Mouse (Mus musculus) adrenal gland, postnatal 10 days (tissue): Measurements from ENCODE around the gene Gm20708. TPM values are rescaled to one million over a fixed set of nuclear protein-coding genes. Genes with fewer than 3 reads are reported as not detected.
"Not testable (repeated sequence)": the region's sequence is repeated elsewhere in the genome, so short reads cannot be mapped to it uniquely, and the experiment has no call there.

Source experiments
- DNase-seq: peaks from one replicate; pipeline ENCODE4 v3.0.0; 2021; ENCODE audit warnings: mixed read lengths
- total RNA-seq, 2 experiments: library from RNA; stranded (reverse); gene quantifications; 2 replicates each; pipeline ENCODE4 v1.2.3; 2021

The Gm20708 gene
- total RNA-seq, 2 experiments from 2014 or later: 0.57 to 0.58 TPM

DNA sequence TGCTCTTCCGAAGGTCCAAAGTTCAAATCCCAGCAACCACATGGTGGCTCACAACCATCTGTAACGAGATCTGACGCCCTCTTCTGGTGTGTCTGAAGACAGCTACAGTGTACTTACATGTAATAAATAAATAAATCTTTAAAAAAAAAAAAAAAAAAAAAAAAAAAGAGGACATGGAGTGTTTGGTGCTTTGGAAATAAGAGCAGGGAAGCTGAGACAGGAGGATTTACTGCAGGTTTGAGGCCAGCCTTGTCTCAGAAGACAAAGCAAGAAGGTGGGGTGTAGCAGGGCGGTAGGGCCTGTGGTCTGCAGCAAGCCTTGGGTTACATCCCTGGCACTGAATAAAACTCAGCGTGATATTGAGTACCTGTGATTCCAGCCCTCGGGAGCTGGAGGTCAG, 24.0 kb downstream of the Gm20708 start:
- not testable (repeated sequence) for DNase-seq

DNA sequence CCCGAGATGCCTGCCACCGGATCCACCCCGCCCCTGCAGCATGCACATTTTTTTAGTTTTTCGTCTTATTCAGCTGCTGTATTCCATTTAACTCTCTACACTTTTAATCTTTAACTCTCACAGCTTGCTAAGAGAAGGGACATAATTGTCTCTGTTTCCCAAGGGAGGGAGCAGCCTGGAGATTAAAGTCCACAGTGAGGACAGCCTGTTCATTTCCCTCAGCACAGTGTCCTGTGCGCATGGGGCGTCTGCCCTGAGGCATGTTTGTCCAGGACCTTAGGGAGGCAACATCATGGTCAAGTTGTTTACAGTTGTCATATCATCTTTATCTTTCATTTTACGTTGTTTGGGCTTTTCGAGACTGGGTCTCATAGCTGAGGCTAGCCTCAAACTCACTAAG, 24.6 kb downstream of the Gm20708 start:
- no peak for DNase-seq

DNA sequence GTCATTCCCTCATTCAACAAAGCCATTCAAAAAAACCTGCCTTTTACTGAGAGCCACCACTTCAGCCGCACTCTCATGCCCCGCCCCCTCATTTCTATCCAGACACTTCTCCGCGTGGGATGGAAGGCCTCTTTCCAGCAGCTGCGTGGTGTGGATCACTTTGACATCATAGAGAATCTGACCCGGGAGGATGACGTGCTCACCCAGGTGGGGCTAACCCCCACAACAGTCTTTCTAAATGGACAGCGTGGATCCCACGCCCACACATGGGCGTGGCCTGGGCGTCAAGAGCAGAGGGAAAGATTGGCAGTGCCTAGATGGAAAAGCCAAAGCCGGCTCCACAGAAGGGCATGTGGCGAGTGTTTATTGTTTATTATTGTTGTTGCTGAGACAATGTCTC, 26.8 kb downstream of the Gm20708 start:
- peak; percentile 43 for DNase-seq

DNA sequence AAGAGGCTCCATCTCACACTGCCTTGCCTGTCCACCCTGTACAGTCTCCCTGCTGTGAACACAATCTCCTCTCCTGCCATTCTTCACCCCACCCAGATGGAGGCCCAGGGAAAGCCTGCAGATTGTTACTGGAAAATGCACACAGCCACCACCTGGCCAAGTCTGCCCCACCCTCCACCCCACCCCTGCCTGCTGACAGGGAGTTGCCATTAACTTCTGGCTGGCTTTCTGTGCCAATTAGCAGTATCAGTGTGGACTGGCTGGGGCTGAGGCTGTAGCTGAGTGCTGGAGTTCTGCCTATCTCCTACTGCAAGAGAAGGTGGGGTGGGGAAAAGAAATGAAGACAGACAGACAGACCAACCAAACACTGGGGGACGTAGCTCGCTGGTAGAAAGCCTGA, 29.1 kb downstream of the Gm20708 start:
- no peak for DNase-seq

DNA sequence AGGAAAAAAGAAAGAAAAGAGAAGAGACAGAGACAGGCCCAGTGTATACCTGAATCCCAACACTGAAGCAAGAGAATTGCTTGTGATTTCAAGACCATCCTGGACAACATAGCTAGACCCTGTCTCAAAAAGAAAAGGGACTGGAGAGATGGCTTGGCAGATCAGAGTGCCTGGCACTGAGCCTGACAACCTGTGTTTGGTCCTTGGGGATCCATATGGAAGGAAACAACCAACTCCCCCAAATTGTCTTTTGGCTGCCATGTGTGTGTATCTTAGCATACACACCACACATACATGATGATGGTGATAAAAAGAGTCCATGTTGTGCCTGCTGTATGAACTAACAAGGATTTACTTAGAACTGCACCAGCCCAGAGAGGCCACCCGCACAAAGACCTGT, 29.6 kb downstream of the Gm20708 start:
- DNase-seq: no peak

DNA sequence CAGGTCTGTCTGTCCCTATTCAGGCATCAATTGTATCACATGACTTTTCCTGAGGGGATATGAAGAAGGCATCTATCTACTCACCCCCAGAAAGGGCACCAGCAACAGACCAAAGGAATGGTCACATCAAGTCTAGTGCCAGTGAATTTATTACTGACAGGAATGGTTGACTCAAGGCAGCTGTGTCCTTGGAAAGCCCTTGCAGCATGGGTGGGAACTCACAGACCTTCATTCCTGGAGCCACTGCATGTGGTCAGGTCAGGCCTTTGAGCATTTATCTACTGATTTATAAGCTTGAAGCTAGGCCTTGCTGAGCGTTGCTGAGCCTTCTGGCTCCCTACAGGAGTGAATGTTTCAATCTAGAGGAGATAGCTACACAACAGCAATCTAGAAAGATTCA, 31.4 kb downstream of the Gm20708 start:
- no peak for DNase-seq

DNA sequence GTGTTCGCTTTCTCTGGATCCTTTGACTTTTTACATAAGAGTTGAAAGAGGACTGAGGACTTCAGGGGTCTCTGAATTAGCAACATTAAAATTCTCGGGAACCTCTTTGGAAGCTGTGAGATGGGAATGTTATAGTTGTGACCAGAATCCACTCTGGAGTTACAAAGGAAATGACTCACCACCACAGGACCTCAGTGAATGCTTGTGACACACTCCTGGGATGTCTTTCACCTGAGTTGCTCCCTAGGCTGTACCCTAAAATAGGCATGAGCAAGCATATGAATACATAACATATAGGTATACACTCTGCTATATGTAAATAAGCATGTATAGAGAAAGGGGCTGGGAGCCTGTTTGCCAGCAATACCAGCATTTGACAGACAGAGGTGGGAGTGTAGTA, 34.0 kb downstream of the Gm20708 start:
- no peak for DNase-seq

DNA sequence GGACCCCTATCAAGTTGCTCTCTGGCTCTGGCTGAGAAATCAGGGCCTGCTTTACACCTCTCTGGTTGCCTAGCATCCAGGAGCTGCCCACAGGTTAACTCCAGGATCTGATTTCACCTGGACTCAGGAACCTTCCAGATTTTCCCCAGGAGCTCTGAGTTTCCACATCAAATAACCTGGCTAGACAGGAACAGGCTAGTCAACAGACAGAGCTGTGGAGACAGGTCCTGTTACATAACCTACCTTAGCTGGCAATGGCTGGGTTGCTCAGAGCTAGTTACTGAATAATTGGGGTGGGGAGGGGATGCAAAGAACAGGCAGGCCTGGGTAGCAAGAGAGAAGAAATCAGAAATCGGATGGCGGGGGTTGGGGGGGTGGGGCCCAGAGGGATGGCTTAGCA, 35.5 kb downstream of the Gm20708 start:
- DNase-seq: no peak

DNA sequence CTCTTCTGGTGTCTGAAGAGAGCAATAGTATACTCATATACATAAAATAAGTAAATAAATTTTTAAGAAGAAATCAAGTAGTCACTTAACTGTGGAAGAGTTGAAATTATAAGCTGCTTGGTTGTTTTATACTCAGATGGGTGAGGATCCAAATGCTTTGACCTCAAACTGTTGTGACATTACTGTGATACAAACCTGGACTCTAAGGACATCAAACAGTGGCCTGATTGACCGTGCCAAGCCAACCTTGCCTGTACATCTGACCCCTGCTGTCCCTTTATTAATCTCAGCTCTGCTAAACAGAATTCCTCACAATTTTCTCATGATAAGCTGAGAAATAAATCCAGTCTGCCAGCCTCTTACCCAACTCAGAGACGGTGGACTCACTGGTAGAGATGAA, 36.2 kb downstream of the Gm20708 start:
- no peak for DNase-seq

DNA sequence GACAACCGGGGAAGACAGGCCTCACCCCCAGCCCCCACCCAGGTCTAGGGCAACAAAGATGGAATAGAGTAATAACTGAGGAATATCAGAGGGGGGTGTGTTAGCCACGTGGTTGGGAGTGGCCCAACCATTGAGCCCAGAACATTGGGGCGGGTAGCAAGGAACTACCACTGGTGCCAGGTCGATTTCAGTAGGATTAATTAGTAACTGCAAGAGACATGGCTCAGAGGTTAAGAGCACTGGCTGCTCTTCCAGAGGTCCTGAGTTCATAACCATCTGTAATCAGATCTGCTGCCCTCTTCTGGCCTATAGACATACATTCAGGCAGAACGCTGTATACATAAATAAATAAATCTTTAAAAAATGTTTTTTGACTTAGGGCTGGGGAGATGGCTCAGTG, 37.2 kb downstream of the Gm20708 start:
- DNase-seq: no peak

DNA sequence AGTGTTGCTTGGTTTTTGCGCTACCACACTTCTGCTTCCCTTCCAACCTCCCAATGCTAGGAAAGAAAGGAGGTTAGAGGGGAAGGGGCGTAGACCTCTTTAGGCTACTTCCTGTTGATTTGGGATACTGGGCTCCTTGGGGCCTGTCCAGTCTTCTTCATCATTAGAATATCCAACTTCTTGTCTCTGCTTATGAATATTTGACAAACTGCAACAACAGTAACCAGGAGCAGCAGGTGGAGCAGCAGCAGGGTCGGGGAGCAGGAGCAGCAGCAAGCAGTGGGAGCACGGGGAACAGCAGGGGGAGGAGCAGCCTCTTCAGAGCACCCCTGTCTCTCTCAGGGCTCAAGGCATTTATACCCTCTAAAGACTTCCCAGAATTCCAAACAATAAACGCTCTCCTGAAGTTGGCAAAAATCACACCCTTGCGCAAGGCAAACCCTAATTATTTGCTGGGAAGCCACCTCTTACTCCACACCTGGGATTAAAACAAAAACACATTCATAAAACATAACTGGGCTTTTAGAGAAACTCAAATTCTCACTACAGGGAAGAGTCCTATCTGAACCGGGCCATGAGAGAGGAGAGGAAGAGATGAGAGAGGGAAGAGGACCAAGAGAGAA, 38.2 kb downstream of the Gm20708 start:
- no peak for DNase-seq

DNA sequence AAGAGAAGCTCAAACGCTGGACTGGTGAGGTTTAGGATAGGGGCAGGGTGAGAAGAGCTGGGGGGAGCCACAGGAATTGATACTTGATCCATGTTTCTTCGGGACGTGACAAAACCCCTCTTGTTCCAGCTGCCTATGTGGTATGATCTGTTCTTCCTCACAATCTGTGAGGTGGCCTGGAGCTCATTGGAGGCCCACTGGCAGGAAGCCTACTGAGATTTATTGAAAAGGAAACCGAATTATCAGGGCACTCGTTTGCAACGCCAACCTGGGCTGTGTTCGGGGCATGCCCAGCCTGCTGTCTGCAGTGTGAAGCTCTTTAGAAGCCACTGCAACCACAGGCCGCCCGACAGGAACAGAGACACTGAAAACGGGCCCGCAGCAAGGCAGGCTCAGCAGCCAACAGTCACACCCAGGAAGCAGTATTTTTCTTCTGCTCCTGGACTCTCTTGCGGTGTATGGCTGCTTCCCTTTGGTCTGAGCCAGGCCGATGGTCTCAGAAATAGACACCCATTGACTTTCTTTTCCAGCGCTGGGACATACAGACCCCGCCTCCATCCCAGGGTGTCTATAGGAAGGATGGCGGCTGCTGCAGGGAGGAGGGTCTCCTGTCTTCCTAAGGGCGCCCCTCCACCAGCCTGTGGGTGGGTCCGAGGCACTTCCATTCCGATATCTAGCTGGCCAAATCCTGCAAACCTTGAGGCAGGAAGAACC, 39.0 kb downstream of the Gm20708 start:
- peak; percentile 56 for DNase-seq

DNA sequence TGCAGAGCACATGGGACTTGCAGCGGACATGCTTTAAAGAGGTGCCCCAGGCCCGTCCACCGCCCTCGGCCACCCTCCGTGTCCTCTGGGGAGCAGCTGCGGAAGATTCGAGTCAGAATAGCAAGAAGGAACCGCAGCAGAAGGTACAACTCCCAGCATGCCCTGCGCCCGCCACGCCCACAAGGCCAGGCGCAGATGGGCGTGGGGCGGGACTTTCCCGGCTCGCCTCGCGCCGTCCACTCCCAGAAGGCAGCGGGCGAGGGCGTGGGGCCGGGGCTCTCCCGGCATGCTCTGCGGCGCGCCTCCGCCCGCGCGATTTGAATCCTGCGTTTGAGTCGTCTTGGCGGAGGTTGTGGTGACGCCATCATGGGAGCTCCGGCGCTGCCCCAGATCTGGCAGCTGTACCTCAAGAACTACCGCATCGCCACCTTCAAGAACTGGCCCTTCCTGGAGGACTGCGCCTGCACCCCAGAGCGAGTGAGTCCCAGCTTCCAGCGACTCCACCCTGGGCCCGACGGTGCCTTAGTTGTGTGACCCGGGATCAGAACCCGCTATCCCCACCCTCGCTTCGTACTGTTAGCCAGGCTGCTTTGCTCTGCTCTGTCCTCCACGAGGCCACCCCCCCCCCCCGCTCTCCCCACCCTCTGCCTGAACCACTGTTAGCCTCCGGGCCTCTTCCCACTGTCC, 39.7 kb downstream of the Gm20708 start, which contains the start of gene Birc5:
Gene Birc5, plus strand, starts transcription at position 267 of the 687 bp plus-strand sequence.
- DNase-seq: peak; percentile 98

DNA sequence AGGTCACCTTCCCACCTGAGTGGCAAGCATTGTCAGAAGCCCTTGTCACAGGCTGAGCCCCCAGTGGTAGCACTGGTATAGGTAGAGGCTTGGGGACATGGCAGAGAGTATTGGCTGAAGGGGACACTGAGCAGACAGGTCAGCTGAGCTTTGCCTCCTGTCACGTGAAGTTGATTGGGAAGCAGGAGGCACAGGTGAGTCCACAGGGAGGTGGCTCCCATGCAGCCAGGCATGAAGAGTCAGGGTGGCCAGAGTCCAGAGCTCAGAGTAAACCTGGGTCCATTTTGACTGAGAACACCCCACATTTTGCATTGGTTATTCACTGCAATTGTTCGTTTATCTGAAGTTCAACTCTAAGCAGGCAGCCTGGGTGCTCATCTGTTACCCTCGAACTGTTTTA, 43.4 kb downstream of the Gm20708 start:
- DNase-seq: no peak

DNA sequence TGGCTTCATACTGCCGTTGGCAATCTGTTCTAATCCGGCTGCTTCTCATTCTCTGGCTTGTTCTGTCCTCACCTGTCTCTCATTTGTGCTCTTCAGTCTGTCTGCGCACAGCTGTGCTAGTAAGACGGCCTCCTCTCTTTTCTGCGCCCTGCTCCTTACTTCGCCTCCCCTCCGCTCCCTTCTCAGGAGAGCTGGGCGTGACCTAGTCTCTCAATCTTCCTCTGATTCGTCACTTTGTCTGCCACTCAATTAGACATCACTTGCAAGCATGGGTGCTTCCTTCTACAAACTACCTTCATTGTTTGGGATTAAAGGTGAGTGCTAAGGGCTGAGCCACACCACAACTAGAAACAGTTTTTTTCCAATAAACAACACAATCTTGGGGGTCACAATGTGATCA, 44.8 kb downstream of the Gm20708 start:
- no peak for DNase-seq

DNA sequence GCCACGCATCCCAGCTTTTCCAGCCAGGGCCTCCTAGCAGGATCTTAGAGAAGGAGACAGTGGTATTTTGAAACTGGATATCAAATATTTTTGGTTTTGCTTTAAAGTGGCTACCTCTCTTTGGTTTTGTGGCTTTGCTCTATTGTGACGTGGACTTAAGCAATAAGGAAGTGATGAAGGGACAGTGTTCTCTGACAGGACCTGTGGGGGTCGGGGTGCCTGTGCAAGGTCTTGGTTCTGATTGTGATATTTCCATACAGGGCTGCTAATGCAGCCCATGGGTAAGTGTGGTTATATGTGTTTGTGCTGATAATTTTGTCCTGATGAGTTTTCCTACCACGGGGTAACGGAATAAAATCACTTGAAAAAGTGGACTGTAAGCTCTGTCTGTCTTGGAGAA, 45.9 kb downstream of the Gm20708 start:
- no peak for DNase-seq

DNA sequence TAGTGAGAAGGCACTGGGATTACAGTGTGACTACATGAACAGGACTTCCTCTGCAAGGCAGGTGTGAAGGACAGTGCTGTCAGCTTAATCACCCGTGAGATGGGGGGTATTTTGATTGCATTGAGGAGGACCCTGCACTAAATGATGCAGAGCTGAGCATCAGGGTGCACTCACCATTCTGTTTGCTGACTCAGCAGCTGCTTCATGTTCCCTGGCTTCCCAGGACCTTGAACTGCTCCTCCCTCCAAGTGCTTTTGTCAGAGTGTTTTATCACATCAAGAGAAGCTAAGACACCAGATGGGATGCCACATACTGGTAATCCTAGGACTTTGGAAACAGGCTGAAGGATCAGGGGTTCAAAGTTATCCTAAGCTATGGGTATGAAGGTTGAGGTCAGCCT, 46.5 kb downstream of the Gm20708 start:
- DNase-seq: no peak

DNA sequence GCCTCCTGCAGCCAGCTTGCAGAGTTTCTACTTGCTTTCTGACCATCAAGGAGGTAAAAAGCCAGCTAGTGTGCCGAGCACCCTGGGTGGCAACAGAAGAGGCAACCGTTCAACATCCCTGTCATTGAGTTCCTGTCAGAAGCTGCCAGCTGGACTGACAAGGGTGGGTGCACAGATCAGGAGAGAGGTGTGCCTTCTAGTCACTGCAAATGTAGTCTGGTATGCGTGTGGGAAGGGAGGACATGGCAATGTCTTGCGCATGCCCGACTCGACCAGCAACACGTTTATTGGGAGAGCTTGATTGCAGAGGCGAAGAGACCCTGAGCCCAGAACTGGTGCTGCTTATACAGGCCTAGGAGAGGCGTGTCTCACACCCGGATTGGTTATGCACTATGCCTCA, 48.0 kb downstream of the Gm20708 start:
- no peak for DNase-seq

DNA sequence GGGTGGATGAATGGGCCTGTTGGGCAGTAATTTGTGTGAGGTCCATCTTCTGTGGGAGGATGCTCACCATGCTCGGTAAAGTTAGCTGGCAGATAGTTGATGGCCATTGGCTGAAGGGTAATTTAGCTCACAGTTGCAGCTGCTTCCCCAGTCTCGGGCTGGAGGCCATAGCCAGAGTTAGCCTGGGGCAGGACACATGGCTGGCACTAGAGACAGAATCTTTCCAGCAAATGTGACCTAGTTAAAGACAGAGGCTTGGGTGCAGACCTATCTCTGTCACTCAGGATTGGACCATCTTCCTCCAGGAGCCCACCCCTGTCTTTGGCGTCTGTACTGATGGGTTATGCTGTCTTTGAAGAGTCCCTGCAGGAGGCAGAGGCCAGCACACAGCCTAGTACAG, 48.9 kb downstream of the Gm20708 start:
- no peak for DNase-seq

DNA sequence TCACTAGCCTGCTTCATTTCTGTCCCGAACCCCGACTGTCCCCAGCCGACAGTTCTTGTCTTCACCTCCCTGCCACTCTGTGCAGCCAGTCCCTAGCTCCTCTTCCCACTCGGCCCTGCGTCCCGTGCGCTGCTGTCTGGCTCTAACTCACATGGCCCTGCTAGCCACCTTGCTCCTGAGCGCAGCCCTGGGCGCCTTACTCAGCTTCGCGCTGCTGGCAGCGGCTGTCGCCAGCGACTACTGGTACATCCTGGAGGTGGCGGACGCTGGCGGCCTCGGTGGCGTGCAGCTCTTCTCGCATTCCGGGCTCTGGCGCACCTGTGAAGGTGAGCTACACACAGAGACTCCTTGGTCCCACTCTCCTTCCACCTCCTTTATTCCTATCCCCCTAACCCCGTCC, 51.1 kb downstream of the Gm20708 start, which contains the start of gene Tmem235:
Gene Tmem235, plus strand, starts transcription at position 152 of the 400 bp plus-strand sequence.
- DNase-seq: no peak

DNA sequence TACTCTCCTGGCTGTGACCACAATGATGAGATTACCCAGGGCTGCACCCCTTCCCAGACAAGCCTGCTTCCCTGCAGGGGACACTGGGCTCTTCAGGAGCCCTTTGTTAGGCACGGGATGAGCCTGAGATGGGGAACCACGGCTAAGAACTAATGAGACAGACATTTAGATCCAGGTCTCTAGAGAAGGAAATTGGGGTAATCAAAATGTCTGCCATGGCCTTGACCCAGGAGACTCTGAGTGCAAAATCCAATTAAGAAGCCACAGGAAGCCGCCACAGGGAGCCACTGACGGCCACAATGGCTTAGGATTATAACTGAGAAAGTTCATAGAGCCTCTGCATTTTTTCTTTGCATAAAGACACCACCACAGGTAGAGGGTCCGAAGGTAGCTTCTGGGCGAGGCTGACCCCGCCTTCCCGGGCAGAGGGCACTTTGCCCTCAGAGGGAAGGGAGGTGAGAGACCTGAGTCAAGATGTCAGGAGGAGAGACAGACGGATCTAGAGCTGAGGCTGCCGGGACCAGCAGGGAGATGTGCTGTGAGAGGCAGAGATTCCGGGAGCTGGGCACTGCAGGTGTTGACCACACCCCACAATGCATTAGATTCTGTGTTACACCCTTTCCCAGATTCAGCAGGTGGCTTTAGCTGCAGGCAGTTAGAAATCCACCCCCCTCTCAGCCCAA, 53.8 kb downstream of the Gm20708 start:
- DNase-seq: no peak

DNA sequence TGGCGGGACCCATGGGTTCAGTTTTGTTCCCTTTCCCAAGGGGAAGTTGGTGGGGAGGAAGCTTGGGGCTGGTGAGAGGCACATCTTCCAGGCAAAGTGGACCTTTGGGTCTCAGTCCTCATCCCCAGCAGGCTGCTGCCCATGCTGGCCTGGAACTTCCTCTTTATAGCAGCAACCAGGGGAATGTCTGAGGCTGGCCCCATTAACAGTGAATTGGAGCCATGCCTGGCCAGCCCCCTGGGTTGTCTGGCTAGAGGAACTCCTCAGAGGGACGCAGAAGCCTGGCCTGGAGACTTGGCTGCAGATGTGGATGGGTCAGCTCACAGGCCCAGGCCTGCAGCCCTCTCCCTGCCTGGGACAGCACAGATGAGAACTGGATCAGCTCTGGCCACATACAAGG, 55.3 kb downstream of the Gm20708 start:
- no peak for DNase-seq

DNA sequence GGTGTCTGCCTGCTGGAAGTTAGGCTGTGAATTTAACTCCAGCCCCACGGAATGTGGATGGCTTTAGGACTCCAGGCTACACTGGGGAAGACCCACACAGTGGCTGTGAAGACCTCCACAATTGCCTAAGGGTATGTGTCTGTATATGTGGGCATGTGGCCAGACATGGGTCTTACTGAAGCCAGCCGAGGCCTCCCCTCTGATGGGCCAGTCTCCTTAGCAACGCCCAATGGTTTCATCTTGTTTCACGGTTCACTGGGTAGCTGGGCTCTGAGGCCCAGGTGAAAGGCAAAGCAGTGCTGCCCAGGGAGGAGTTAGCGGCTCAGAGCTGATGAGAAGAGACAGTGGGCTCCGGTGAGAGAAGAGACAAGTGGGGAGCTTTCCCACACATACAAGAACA, 56.5 kb downstream of the Gm20708 start:
- DNase-seq: no peak
